Mouse (Mus musculus) spleen, adult 2 months (tissue): Measurements from ENCODE around the gene Zfp3. TPM values are rescaled to one million over a fixed set of nuclear protein-coding genes. Genes with fewer than 3 reads are reported as not detected.

ENCODE experiments used
- DNase-seq, 2 experiments: peaks; one replicate each; pipeline versions ENCODE4 v3.0.0 to v3.0.0-alpha.2; 2012 to 2021; ENCODE audit warnings: low spot score in 2 of 2, low read depth in 1 of 2
- H3K27ac ChIP-seq: fragments of 200-500 bp; 2 replicates; pipeline ENCODE4 v1.5.1; 2012; ENCODE audit warnings: low read length, inconsistent platforms; ENCODE audit not compliant: insufficient read depth
- H3K27me3 ChIP-seq: fragments of 200-500 bp; 2 replicates; pipeline ENCODE4 v1.6.1; 2012; ENCODE audit warnings: mild to moderate bottlenecking, moderate library complexity, low read length, inconsistent platforms; ENCODE audit not compliant: control insufficient read depth, insufficient read depth
- H3K36me3 ChIP-seq: fragments of 200-500 bp; 2 replicates; pipeline ENCODE4 v1.6.1; 2012; ENCODE audit warnings: mild to moderate bottlenecking, low read length, inconsistent platforms; ENCODE audit not compliant: control insufficient read depth, insufficient read depth
- H3K4me1 ChIP-seq: fragments of 200-500 bp; 2 replicates; pipeline ENCODE4 v1.6.1; 2011; ENCODE audit warnings: inconsistent platforms; ENCODE audit not compliant: control insufficient read depth, insufficient read depth, insufficient read length
- H3K4me3 ChIP-seq: fragments of 200-500 bp; 2 replicates; pipeline ENCODE4 v1.5.1; 2011; ENCODE audit warnings: mild to moderate bottlenecking, inconsistent platforms; ENCODE audit not compliant: insufficient read depth, insufficient read length; ENCODE audit errors: extremely low read depth
- CTCF ChIP-seq: fragments of 200-500 bp; IDR thresholded peaks from 2 replicates; pipeline ENCODE4 v1.5.1; 2011; ENCODE audit warnings: mild to moderate bottlenecking, inconsistent platforms; ENCODE audit not compliant: insufficient read depth, insufficient read length, insufficient replicate concordance; ENCODE audit errors: extremely low read depth
- POLR2A ChIP-seq: fragments of 200-500 bp; IDR thresholded peaks from 2 replicates; pipeline ENCODE4 v1.6.1; 2011; ENCODE audit warnings: low read depth, low read length, inconsistent platforms
- WGBS: fragments of 180-500 bp; shearing (Covaris S2); methylation state at CpG from one replicate; pipeline ENCODE4 v1.1.7; 2018; 5-methylcytosine and 5-hydroxymethylcytosine counted together
- polyA plus RNA-seq: library from polyadenylated mRNA; depleted of rRNA; stranded (reverse); fragments of >200 nt; gene quantifications from 2 replicates; pipeline ENCODE4 v1.2.3, GENCODE M21; 2012; rRNA removed

Zfp3 gene
- polyA plus RNA-seq, 1 experiment, result 1.2 TPM

DNA sequence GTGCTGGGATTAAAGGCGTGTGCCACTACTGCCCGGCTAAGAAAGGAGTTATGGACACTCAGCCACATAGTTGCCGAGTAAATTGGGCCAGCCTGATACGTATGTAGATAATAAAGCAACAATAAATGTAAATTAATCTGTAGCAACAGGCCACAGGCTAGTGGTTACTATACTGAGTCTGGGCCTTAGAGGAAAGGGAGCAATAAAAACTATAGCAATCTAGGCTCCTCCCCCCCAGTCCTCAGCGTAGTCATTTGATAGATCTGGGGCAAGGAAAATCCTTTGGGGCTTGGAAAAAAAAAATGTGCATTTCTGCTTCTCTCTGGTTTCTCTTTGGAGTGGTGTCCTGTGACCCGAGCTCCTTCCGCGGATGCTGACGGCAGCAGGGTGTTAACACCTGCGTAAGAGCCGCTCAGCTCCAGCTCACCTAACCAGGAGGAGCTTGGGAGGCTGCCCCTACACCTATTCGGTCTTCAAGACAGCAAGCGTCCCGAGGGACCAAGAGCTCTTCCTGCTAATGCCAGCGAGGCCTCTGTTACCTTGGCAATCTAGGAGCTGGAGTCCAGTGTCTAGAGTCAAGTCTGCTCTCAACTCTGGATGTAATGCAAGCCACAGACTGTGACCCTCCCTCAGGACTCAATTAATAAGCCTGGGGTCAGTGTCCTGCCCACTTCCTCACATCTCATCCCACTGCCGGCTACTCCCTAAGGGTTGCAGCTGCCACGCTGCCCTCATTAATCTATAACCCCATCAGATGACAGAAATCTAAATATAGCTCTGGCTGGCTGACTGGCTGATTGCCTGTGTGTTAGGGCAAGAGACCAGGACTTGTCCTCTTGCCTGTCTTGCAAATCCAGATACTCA, 58.0 kb downstream of the Zfp3 start:
- TF ChIP-seq CTCF (no peak), POLR2A (no peak)
- 76% methylated on average over 17 of the region's 17 CpGs for WGBS
- Histone ChIP-seq H3K27me3 (no peaks in the 10 kb centered on the region), H3K4me1 (no peaks in the 10 kb centered on the region), H3K4me3 (no peak overlapping the region), H3K27ac (no peak overlapping the region), H3K36me3 (no peaks in the 10 kb centered on the region)
- DNase-seq, result no peak

Other genes starting within 250 kb of the Zfp3 start
- gene Vmo1, start 249.6 kb upstream of the Zfp3 start, polyA plus RNA-seq, result 0.25 and 0.32 TPM in 2 replicates
- gene Gltpd2, start 245.0 kb upstream of the Zfp3 start, polyA plus RNA-seq, result 0.18 TPM in 1 of 2 replicates, not detected in the other
- 125 and 155 TPM in 2 replicates for gene Psmb6, start 238.8 kb upstream of the Zfp3 start, polyA plus RNA-seq
- not detected in 2 replicates for gene Gm40193, start 231.3 kb upstream of the Zfp3 start, polyA plus RNA-seq
- 12.3 and 13.9 TPM in 2 replicates for gene Pld2, start 224.1 kb upstream of the Zfp3 start, polyA plus RNA-seq
- 74.8 and 91.9 TPM in 2 replicates for gene Mink1, start 201.3 kb upstream of the Zfp3 start, polyA plus RNA-seq
- gene 4930544D05Rik, start 148.4 kb upstream of the Zfp3 start, polyA plus RNA-seq, result not detected in 2 replicates
- 0.66 and 0.99 TPM in 2 replicates for gene Chrne, start 145.0 kb upstream of the Zfp3 start, polyA plus RNA-seq
- 6.8 and 9.3 TPM in 2 replicates for gene Gp1ba, start 125.1 kb upstream of the Zfp3 start, polyA plus RNA-seq
- gene Rnf167, start 117.0 kb upstream of the Zfp3 start, polyA plus RNA-seq, result 137 and 158 TPM in 2 replicates
- 73.0 and 78.7 TPM in 2 replicates for gene Slc25a11, start 116.7 kb upstream of the Zfp3 start, polyA plus RNA-seq
- gene Pfn1, start 109.6 kb upstream of the Zfp3 start, polyA plus RNA-seq, result 2,122 and 3,201 TPM in 2 replicates
- gene Eno3, start 107.0 kb upstream of the Zfp3 start, polyA plus RNA-seq, result 15.3 and 20.0 TPM in 2 replicates
- 20.0 and 20.2 TPM in 2 replicates for gene Spag7, start 94.8 kb upstream of the Zfp3 start, polyA plus RNA-seq
- 36.6 and 38.8 TPM in 2 replicates for gene Camta2, start 76.1 kb upstream of the Zfp3 start, polyA plus RNA-seq
- 0.70 and 0.76 TPM in 2 replicates for gene Inca1, start 64.1 kb upstream of the Zfp3 start, polyA plus RNA-seq
- 17.5 and 19.5 TPM in 2 replicates for gene Kif1c, start 63.7 kb upstream of the Zfp3 start, polyA plus RNA-seq
- gene Scimp, start 48.4 kb downstream of the Zfp3 start, polyA plus RNA-seq, result 6.8 and 7.6 TPM in 2 replicates
- gene Rabep1, start 80.6 kb downstream of the Zfp3 start, polyA plus RNA-seq, result 2.3 TPM in 2 replicates
- gene Nup88, start 205.8 kb downstream of the Zfp3 start, polyA plus RNA-seq, result 18.3 and 21.0 TPM in 2 replicates
- gene Rpain, start 206.0 kb downstream of the Zfp3 start, polyA plus RNA-seq, result 25.4 and 34.8 TPM in 2 replicates
- gene C1qbp, start 218.8 kb downstream of the Zfp3 start, polyA plus RNA-seq, result 71.3 and 160 TPM in 2 replicates
- 20.3 and 24.6 TPM in 2 replicates for gene Dhx33, start 240.2 kb downstream of the Zfp3 start, polyA plus RNA-seq